Mouse (Mus musculus): ENCODE results near the gene Prkaa1. TPM values are rescaled to one million over a fixed set of nuclear protein-coding genes. Genes with fewer than 3 reads are reported as not detected.

Prkaa1 gene
- polyA plus RNA-seq (2012; rRNA removed) = 0.46 and 0.84 TPM in 2 replicates

DNA sequence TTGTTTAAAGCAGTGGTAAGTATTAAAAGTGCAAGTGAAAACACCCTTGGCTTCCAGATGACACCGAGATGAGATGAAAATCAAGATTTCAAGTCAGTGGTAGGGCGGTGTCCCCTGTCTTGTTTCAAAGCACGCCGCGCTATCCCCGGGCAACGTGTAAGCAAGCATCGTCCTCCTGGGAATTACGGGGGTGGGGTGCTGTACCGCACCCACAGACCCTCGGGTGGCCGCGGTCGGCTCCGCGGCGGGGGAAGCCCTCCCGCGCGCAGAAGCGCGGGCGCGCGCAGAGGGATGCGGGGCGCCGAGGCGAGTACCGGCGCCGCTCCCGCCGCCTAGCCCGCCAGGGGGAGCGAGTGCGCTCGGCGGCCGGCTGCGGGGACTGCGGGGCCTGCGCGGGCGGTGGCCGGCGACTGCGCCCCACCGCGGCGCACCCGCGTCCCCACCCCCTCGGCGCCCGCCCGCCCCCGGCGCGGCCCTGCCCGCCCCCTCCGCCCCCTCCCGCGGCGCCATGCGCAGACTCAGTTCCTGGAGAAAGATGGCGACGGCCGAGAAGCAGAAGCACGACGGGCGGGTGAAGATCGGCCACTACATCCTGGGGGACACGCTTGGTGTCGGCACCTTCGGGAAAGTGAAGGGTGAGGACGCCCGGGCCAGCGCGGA is at the start of gene Prkaa1:
Gene Prkaa1, plus strand, starts transcription at position 501 of the 660 bp plus-strand sequence.

DNA sequence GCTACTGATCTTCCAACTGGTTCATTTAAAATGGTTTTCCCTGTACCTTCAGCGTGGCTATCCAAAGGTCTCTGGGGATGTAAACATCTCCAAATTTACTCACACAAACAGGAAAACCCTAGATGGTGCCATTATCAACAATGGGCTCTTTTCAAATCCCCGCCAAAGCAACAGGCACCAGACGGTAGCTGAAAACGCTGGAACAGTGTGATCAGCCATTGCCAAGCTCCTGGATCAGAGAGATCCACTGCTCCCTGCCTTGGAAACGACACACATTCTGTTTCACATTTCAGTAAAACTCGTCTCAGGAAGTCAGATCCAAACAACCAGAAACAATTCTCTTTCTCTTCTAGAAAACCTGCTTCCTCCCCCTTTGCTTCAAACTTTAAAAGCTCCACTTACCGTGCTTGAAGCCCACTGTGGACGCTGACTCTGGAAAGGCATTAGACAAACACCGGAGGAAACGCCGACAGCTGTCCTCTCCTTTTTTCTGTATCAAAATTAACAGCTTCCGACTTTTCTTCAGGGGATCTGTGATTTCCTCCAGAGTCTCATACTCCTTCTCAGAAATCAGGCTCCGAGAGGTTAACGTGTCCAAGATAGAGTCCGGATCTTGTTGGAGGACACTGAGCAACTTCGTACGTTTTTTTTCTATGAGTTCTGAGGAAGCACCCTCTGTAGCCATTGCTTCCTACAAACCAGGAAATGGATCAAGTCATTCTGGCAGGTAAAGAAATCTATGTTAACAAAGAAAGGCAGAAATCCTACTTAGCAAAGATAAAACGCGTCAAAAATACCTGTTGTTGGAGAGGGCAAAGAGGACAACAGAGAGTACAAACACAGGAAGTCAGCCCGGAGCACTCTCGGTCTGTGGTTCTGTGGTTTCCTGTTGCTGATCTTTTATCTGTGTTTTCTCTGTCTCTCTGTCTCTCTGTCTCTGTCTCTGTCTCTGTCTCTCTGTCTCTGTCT is 35.7 kb upstream of the Prkaa1 start, which contains the start of gene Card6:
Gene Card6, minus strand, starts transcription at position 854 of the 969 bp plus-strand sequence.

DNA sequence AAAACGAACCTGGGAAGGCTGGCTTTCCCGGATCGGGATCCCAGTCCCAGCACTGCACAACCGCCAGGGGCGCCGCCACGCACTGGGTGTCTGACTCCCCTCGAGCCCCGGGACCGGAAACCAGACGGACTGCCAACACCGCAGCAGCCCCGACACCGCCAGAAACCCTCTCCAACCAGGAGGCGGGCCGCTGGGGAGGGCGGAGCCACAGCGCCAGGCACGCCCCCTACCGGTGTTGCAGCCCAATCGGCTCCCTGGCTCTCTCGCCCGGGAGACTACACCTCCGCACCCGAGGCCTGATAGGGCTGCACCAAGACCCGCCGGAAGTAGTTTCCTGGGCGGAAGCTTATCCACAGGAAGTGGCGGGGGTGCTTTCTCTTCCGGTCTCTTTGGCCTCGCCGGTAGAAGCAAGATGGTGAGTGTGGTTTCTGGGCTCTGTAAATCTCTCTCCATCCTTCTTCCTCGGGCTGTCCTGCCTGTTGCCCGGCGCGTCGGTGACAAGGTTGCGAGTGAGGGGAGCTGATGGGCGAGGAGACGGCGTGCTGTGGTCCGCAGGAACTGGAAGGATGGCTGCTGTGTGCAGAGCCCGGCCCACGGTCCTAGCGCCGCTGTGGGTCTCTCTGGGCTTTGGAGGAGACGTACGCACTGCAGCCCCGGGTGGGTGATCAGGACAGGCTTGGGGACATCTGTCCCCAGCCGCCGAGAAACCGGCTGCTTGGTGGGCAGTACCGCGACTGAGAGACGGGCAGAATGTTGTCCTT is 27.2 kb upstream of the Prkaa1 start, which contains the start of gene Rpl37:
Gene Rpl37, plus strand, starts transcription at position 376 of the 761 bp plus-strand sequence.

DNA sequence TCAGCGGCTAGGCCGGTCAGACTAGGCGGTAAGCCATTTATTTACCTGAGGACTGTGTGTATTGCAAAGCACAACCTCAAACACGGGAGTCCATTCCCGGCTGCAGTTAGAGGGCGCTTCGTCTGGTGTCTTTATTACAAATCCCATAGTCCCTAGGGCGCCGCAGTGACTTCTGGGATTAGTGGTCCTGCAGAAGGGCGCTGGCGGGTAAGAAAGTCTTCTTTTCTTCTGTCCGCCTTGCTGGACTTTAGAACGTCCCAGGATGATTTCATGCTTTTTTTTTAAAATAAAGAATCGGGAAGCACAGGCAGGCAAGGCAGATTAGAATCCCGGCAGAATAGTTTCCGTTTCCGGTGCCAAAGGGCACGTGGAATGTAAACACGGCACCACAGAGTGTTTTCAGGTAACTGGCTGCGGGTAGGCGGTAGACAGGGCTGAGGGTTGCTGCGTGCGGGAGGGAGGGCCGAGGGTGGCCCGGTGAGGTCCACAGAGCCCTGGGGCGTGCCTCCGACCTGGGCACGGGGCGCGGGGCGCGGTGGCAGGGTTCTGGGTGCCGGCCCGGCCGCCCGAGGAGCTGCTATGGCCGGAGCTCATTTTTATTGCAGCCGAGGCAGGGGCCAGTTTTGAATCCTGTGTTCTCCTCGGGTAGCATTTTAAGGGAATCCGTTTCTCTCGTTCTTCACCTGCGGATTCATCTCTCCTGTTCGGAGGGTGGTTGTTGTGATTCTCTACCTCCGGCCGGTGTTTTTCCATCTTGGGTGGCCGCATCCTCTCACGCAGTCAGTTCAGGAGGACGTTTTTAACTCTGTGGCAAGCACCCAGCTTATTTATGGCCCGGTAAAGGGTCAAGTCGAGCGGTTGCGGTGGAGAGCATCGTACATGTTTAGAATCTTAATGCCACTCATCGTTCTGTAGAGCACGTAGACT is 42.0 kb downstream of the Prkaa1 start, which contains the start of gene Ttc33:
Gene Ttc33, plus strand, starts transcription at position 160 of the 927 bp plus-strand sequence.

Other genes with a start within 250 kb of the Prkaa1 start
- not detected in 2 replicates for gene Mroh2b, start 245.1 kb upstream of the Prkaa1 start, polyA plus RNA-seq (2012; rRNA removed)
- 0.14 and 0.55 TPM in 2 replicates for gene C7, start 80.1 kb upstream of the Prkaa1 start, polyA plus RNA-seq (2012; rRNA removed)
- gene Card6, start 35.3 kb upstream of the Prkaa1 start, polyA plus RNA-seq (2012; rRNA removed) = 0.59 and 0.88 TPM in 2 replicates
- gene Rpl37, start 27.2 kb upstream of the Prkaa1 start, polyA plus RNA-seq (2012; rRNA removed) = 104 and 107 TPM in 2 replicates
- gene Ttc33, start 41.7 kb downstream of the Prkaa1 start, polyA plus RNA-seq (2012; rRNA removed) = 0.26 and 0.45 TPM in 2 replicates
- gene Ptger4, start 100.3 kb downstream of the Prkaa1 start, polyA plus RNA-seq (2012; rRNA removed) = 10.3 and 14.2 TPM in 2 replicates